Mouse (Mus musculus): Measurements from ENCODE around the gene Bmpr1a.
A peak's percentile ranks its signal among the peaks of the same experiment; 100 is the strongest.
"Not testable (repeated sequence)": the region's sequence is repeated elsewhere in the genome, so short reads cannot be mapped to it uniquely, and the experiment has no call there.

The Bmpr1a gene

GRCm38 (mm10) chr14:34450451-34450850 is 52.7 kb downstream of the Bmpr1a start:
- DNase-seq (ENCODE audit: low spot score), result no peak

- no peak for DNase-seq (ENCODE audit: low spot score)
Measured at GRCm38 (mm10) chr14:34449807-34450206, 53.3 kb downstream of the Bmpr1a start.

GRCm38 (mm10) chr14:34448398-34448797 is 54.7 kb downstream of the Bmpr1a start:
- DNase-seq (ENCODE audit: low spot score), result no peak

GRCm38 (mm10) chr14:34447659-34448058 is 55.5 kb downstream of the Bmpr1a start:
- DNase-seq (ENCODE audit: low spot score), result no peak

- no peak for DNase-seq (ENCODE audit: low spot score)
Measured at GRCm38 (mm10) chr14:34446624-34447023, 56.5 kb downstream of the Bmpr1a start.

GRCm38 (mm10) chr14:34445348-34445747 is 57.8 kb downstream of the Bmpr1a start:
- DNase-seq (ENCODE audit: low spot score), result no peak

- DNase-seq (ENCODE audit: low spot score), result no peak
Measured at GRCm38 (mm10) chr14:34444924-34445323, 58.2 kb downstream of the Bmpr1a start.

GRCm38 (mm10) chr14:34444368-34444767 is 58.8 kb downstream of the Bmpr1a start:
- DNase-seq (ENCODE audit: low spot score), result no peak

- no peak for DNase-seq (ENCODE audit: low spot score)
Measured at GRCm38 (mm10) chr14:34442531-34442930, 60.6 kb downstream of the Bmpr1a start.

GRCm38 (mm10) chr14:34440526-34441066 is 62.5 kb downstream of the Bmpr1a start:
- no peak for DNase-seq (ENCODE audit: low spot score)

GRCm38 (mm10) chr14:34429069-34429468 is 74.1 kb downstream of the Bmpr1a start:
- no peak for DNase-seq (ENCODE audit: low spot score)

- no peak for DNase-seq (ENCODE audit: low spot score)
Measured at GRCm38 (mm10) chr14:34428274-34428673, 74.9 kb downstream of the Bmpr1a start.

- DNase-seq (ENCODE audit: low spot score), result no peak
Measured at GRCm38 (mm10) chr14:34421078-34421477, 82.1 kb downstream of the Bmpr1a start.

GRCm38 (mm10) chr14:34417501-34417900 is 85.6 kb downstream of the Bmpr1a start:
- DNase-seq (ENCODE audit: low spot score), result no peak

- DNase-seq (ENCODE audit: low spot score), result not testable (repeated sequence)
Measured at GRCm38 (mm10) chr14:34416946-34417345, 86.2 kb downstream of the Bmpr1a start.

GRCm38 (mm10) chr14:34412164-34412896 is 90.8 kb downstream of the Bmpr1a start:
- DNase-seq (ENCODE audit: low spot score), result no peak

GRCm38 (mm10) chr14:34410716-34411115 is 92.4 kb downstream of the Bmpr1a start:
- no peak for DNase-seq (ENCODE audit: low spot score)

- no peak for DNase-seq (ENCODE audit: low spot score)
Measured at GRCm38 (mm10) chr14:34403424-34403823, 99.7 kb downstream of the Bmpr1a start.

GRCm38 (mm10) chr14:34402871-34403270 is 100.3 kb downstream of the Bmpr1a start:
- DNase-seq (ENCODE audit: low spot score), result no peak

- peak; percentile 83 for DNase-seq (ENCODE audit: low spot score)
Measured at GRCm38 (mm10) chr14:34401135-34401534, 102.0 kb downstream of the Bmpr1a start.

- DNase-seq (ENCODE audit: low spot score), result no peak
Measured at GRCm38 (mm10) chr14:34400021-34400420, 103.1 kb downstream of the Bmpr1a start.

GRCm38 (mm10) chr14:34399301-34399700 is 103.8 kb downstream of the Bmpr1a start:
- no peak for DNase-seq (ENCODE audit: low spot score)

GRCm38 (mm10) chr14:34398901-34399300 is 104.2 kb downstream of the Bmpr1a start:
- no peak for DNase-seq (ENCODE audit: low spot score)

GRCm38 (mm10) chr14:34397871-34398270 is 105.3 kb downstream of the Bmpr1a start:
- no peak for DNase-seq (ENCODE audit: low spot score)
